Mouse (Mus musculus) small intestine, adult 2 months (tissue): ENCODE results near the gene Sorbs2.

Experiments used
- CTCF ChIP-seq: fragments of 200-500 bp; IDR thresholded peaks from 2 replicates; pipeline ENCODE4 v1.5.1; 2012; ENCODE audit warnings: low read depth, mild to moderate bottlenecking, control low read depth, inconsistent platforms, low read length, moderate library complexity, mixed read lengths; ENCODE audit not compliant: insufficient replicate concordance, insufficient read length; ENCODE audit errors: extremely low read depth
- POLR2A ChIP-seq: fragments of 200-500 bp; IDR thresholded peaks from 2 replicates; pipeline ENCODE4 v1.6.1; 2012; ENCODE audit warnings: low read depth, mild to moderate bottlenecking, control low read depth, inconsistent platforms, low read length, moderate library complexity

DNA sequence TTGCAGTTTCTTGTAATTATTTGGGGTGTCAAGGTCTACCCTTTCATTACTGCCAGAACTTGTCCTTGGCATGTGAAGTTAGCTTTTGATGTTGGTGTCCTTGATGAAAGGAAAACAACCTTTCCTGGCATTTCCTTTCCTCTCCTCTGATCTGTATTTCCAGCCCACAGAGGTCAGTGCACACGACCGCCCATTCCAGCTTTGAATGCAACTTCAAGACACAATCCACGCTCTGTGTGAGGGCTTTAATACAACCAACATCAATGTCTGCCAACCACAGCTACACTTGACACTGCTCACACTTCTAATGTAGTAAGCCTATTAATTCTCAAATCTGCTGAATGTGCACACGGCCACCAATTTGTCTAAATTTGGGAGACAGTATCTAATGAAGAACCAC is 47.0 kb downstream of the Sorbs2 start:
- no peak for TF ChIP-seq CTCF
- TF ChIP-seq POLR2A = no peak
